Mouse (Mus musculus): ENCODE results near the gene Adk.

Adk gene

GRCm38 (mm10) chr14:21490141-21490540, 437.8 kb downstream of the Adk start:
- no peak for DNase-seq

Data from cerebellum, postnatal 36 days (tissue).